Comparison of ENCODE assay signal across 15 mouse cellular contexts in genomic region chr12:5443091-5443531, GRCm38 (mm10).
DNase-seq lines count a peak whose midpoint lies in the region; ATAC-seq lines count a peak whose summit lies in the region.
"Had no signal": no experiment of that assay in that cellular context is flagged by ENCODE, and none has a peak within 500 bp of the region (broad histone marks: within the 10 kb centered on the region; RNA-seq: fewer than 3 reads in every experiment).

No protein-coding gene starts in this region.

- no peak overlapping the region for H3K4me3 ChIP-seq in forebrain, embryonic 13.5 days
- H3K4me3 ChIP-seq in forebrain, embryonic 10.5 days: no peak overlapping the region
- no peak overlapping the region for H3K4me3 ChIP-seq in neural tube, embryonic 15.5 days (replicated peaks)
- no peak overlapping the region for H3K4me3 ChIP-seq in midbrain, embryonic 14.5 days (replicated peaks; ENCODE audit: low read depth, low read length)
- no peak overlapping the region for H3K4me3 ChIP-seq in kidney, embryonic 15.5 days (replicated peaks)
- H3K4me3 ChIP-seq: neural tube, embryonic 12.5 days had no signal

- 73% methylated on average over 7 of the region's 7 CpGs for WGBS in forebrain, embryonic 13.5 days
- 69% methylated on average over 7 of the region's 7 CpGs for WGBS in forebrain, embryonic 10.5 days
- WGBS in neural tube, embryonic 15.5 days: 58% methylated on average over 7 of the region's 7 CpGs
- 53% methylated on average over 7 of the region's 7 CpGs for WGBS in midbrain, embryonic 14.5 days
- WGBS in kidney, embryonic 15.5 days: 72% methylated on average over 7 of the region's 7 CpGs

- no peak overlapping the region for H3K27ac ChIP-seq in forebrain, embryonic 13.5 days
- H3K27ac ChIP-seq in forebrain, embryonic 10.5 days: no peak overlapping the region
- peak overlapping the region; percentile 54 for H3K27ac ChIP-seq in neural tube, embryonic 15.5 days (replicated peaks)
- peak overlapping the region; percentile 49; the same call in 1 of the 2 replicates for H3K27ac ChIP-seq in midbrain, embryonic 14.5 days (replicated peaks; ENCODE audit: low read depth, low read length)
- no peak overlapping the region for H3K27ac ChIP-seq in kidney, embryonic 15.5 days
- H3K27ac ChIP-seq: liver, embryonic 14.5 days; neural tube, embryonic 12.5 days had no signal

- peak; percentile 37; the same call in 1 of the 2 replicates for ATAC-seq in forebrain, embryonic 13.5 days
- no peak for ATAC-seq in neural tube, embryonic 15.5 days (ENCODE audit: low FRiP score)
- no peak for ATAC-seq in midbrain, embryonic 14.5 days (ENCODE audit: low FRiP score, low TSS enrichment)
- no peak for ATAC-seq in kidney, embryonic 15.5 days (replicated peaks; ENCODE audit: low FRiP score)
- ATAC-seq: lung, postnatal 0 days; Patski had no signal

- no peaks in the 10 kb centered on the region for H3K36me3 ChIP-seq in forebrain, embryonic 13.5 days (ENCODE audit: poor library complexity, severe bottlenecking)
- H3K36me3 ChIP-seq in forebrain, embryonic 10.5 days (replicated peaks): no peaks in the 10 kb centered on the region
- no peaks in the 10 kb centered on the region for H3K36me3 ChIP-seq in neural tube, embryonic 15.5 days
- H3K36me3 ChIP-seq in midbrain, embryonic 14.5 days (ENCODE audit: control insufficient read depth, insufficient read depth, low read length): no peaks in the 10 kb centered on the region
- H3K36me3 ChIP-seq in kidney, embryonic 15.5 days: no peaks in the 10 kb centered on the region
- H3K36me3 ChIP-seq: neural tube, embryonic 12.5 days had no signal

- no peak overlapping the region for H3K4me2 ChIP-seq in forebrain, embryonic 13.5 days
- no peak overlapping the region for H3K4me2 ChIP-seq in neural tube, embryonic 15.5 days
- no peak overlapping the region for H3K4me2 ChIP-seq in midbrain, embryonic 14.5 days (ENCODE audit: low read length)
- H3K4me2 ChIP-seq in kidney, embryonic 15.5 days: no peak overlapping the region
- H3K4me2 ChIP-seq: neural tube, embryonic 12.5 days had no signal

- H3K27me3 ChIP-seq in forebrain, embryonic 13.5 days: no peaks in the 10 kb centered on the region
- no peaks in the 10 kb centered on the region for H3K27me3 ChIP-seq in forebrain, embryonic 10.5 days (ENCODE audit: poor library complexity, severe bottlenecking)
- no peaks in the 10 kb centered on the region for H3K27me3 ChIP-seq in neural tube, embryonic 15.5 days (replicated peaks)
- no peaks in the 10 kb centered on the region for H3K27me3 ChIP-seq in midbrain, embryonic 14.5 days (ENCODE audit: control insufficient read depth, insufficient read depth, low read length)
- H3K27me3 ChIP-seq in kidney, embryonic 15.5 days: no peaks in the 10 kb centered on the region
- H3K27me3 ChIP-seq: neural tube, embryonic 12.5 days; Patski had no signal

- DNase-seq in forebrain, embryonic 10.5 days (ENCODE audit: extremely low spot score, low spot score): no peak
- no peak for DNase-seq in neural tube, embryonic 10.5 days (ENCODE audit: extremely low spot score, low spot score)
- peak; percentile 3 for DNase-seq in forelimb bud, embryonic 11.5 days (ENCODE audit: low read depth, low spot score)
- DNase-seq in midbrain, embryonic 14.5 days: peak; percentile 34
- DNase-seq in thymus, postnatal 25 days: no peak
- DNase-seq: adrenal gland, postnatal 36 days; heart, postnatal 10 days; thymus, postnatal 4 days had no signal

- peaks cover 14% of the 10 kb centered on the region; the same call in 1 of the 2 replicates for H3K4me1 ChIP-seq in forebrain, embryonic 13.5 days
- H3K4me1 ChIP-seq in forebrain, embryonic 10.5 days: peaks cover 10% of the 10 kb centered on the region
- peaks cover 11% of the 10 kb centered on the region for H3K4me1 ChIP-seq in neural tube, embryonic 15.5 days
- peaks cover 9% of the 10 kb centered on the region; the same call in 1 of the 2 replicates for H3K4me1 ChIP-seq in midbrain, embryonic 14.5 days (ENCODE audit: control insufficient read depth, insufficient read depth, low read length)
- H3K4me1 ChIP-seq in kidney, embryonic 15.5 days: no peaks in the 10 kb centered on the region

- no peak overlapping the region for H3K9ac ChIP-seq in forebrain, embryonic 13.5 days
- H3K9ac ChIP-seq in neural tube, embryonic 15.5 days (replicated peaks): no peak overlapping the region
- H3K9ac ChIP-seq in midbrain, embryonic 14.5 days (replicated peaks; ENCODE audit: low read length): no peak overlapping the region
- no peak overlapping the region for H3K9ac ChIP-seq in kidney, embryonic 15.5 days
- H3K9ac ChIP-seq: liver, embryonic 14.5 days; neural tube, embryonic 12.5 days had no signal

- no peaks in the 10 kb centered on the region for H3K9me3 ChIP-seq in forebrain, embryonic 13.5 days (replicated peaks)
- no peaks in the 10 kb centered on the region for H3K9me3 ChIP-seq in forebrain, embryonic 10.5 days
- no peaks in the 10 kb centered on the region for H3K9me3 ChIP-seq in neural tube, embryonic 15.5 days (replicated peaks)
- H3K9me3 ChIP-seq in midbrain, embryonic 14.5 days (ENCODE audit: control insufficient read depth, low read length): no peaks in the 10 kb centered on the region
- H3K9me3 ChIP-seq in kidney, embryonic 15.5 days (replicated peaks): no peaks in the 10 kb centered on the region
- H3K9me3 ChIP-seq: neural tube, embryonic 12.5 days had no signal

Comparison
In these comparisons a context has a peak if more than half of its experiments do, and no peak if none do; other contexts are left out.
1. H3K27ac ChIP-seq: peak in neural tube, embryonic 15.5 days (single experiment) and midbrain, embryonic 14.5 days (single experiment); none in forebrain, embryonic 13.5 days (single experiment), forebrain, embryonic 10.5 days (single experiment) and kidney, embryonic 15.5 days (single experiment).
2. DNase-seq: peak in forelimb bud, embryonic 11.5 days (single experiment) and midbrain, embryonic 14.5 days (single experiment); none in forebrain, embryonic 10.5 days (single experiment), neural tube, embryonic 10.5 days (single experiment) and thymus, postnatal 25 days (single experiment).